Mouse (Mus musculus) limb, embryonic 14.5 days (tissue): Measurements from ENCODE around the gene Sap30. TPM values are rescaled to one million over a fixed set of nuclear protein-coding genes. Genes with fewer than 3 reads are reported as not detected.

Experiments used
- ATAC-seq: fragments of 200-750 bp; cut with Nextera tagmentation; 2 replicates; pipeline ENCODE4 v1.8.0; 2017; ENCODE audit warnings: low read depth, moderate number of reproducible peaks, moderate TSS enrichment; ENCODE audit not compliant: low FRiP score
- DNase-seq: peaks from one replicate; pipeline ENCODE4 v3.0.0-alpha.2; 2015; ENCODE audit warnings: low spot score
- H3K27ac ChIP-seq: fragments of 300-500 bp; sonication (generic); replicated peaks from 2 replicates; pipeline ENCODE4 v1.5.1; 2014; ENCODE audit warnings: low read depth, mild to moderate bottlenecking, low read length, moderate library complexity, mixed read lengths
- H3K27me3 ChIP-seq: fragments of 300-500 bp; sonication (generic); 2 replicates; pipeline ENCODE4 v1.6.1; 2014; ENCODE audit warnings: low read length, mixed read lengths; ENCODE audit not compliant: control insufficient read depth, insufficient read depth
- H3K36me3 ChIP-seq: fragments of 300-500 bp; sonication (generic); 2 replicates; pipeline ENCODE4 v1.6.1; 2014; ENCODE audit warnings: mild to moderate bottlenecking, low read length, moderate library complexity, mixed read lengths; ENCODE audit not compliant: control insufficient read depth, insufficient read depth
- H3K4me1 ChIP-seq: fragments of 300-500 bp; sonication (generic); 2 replicates; pipeline ENCODE4 v1.6.1; 2014; ENCODE audit warnings: antibody characterized with exemption, low read length, mixed read lengths; ENCODE audit not compliant: control insufficient read depth, insufficient read depth
- H3K4me2 ChIP-seq: fragments of 300-500 bp; sonication (generic); replicated peaks from 2 replicates; pipeline ENCODE4 v1.6.1; 2014; ENCODE audit warnings: low read depth, mild to moderate bottlenecking, low read length, moderate library complexity; ENCODE audit not compliant: severe bottlenecking
- H3K4me3 ChIP-seq: fragments of 300-500 bp; sonication (generic); replicated peaks from 2 replicates; pipeline ENCODE4 v1.5.1; 2014; ENCODE audit warnings: low read length
- H3K9ac ChIP-seq: fragments of 300-500 bp; sonication (generic); 2 replicates; pipeline ENCODE4 v1.6.1; 2014; ENCODE audit warnings: mild to moderate bottlenecking, low read depth, low read length, moderate library complexity; ENCODE audit not compliant: severe bottlenecking
- H3K9me3 ChIP-seq: fragments of 300-500 bp; sonication (generic); 2 replicates; pipeline ENCODE4 v1.6.1; 2016; ENCODE audit warnings: low read length; ENCODE audit not compliant: control insufficient read depth
- POLR2A ChIP-seq: fragments of 200-500 bp; IDR thresholded peaks from 2 replicates; pipeline ENCODE4 v1.8.0; 2012; ENCODE audit warnings: inconsistent platforms, mild to moderate bottlenecking, moderate library complexity, borderline replicate concordance; ENCODE audit not compliant: insufficient read depth, insufficient read length; ENCODE audit errors: extremely low read depth
- WGBS: fragments of 180-500 bp; shearing (Covaris S2); extraction: QIAGEN DNeasy Blood & Tissue Kit; methylation state at CpG from one replicate; pipeline ENCODE4 v1.1.7; 2014; 5-methylcytosine and 5-hydroxymethylcytosine counted together
- polyA plus RNA-seq, 2 experiments: library from polyadenylated mRNA; depleted of rRNA in 1 of 2; stranded (reverse) in 1 of 2; unstranded in 1 of 2; fragments of >200 nt; fragmentation: Nextera tagmentation in 1 of 2; extraction: Ambion mirVana in 1 of 2; gene quantifications; 2 replicates each; pipeline versions ENCODE4 v1.2.1 to v1.2.3; 2012 to 2014

Sap30 gene
- polyA plus RNA-seq, 2 experiments: 32.6 to 35.8 TPM

DNA sequence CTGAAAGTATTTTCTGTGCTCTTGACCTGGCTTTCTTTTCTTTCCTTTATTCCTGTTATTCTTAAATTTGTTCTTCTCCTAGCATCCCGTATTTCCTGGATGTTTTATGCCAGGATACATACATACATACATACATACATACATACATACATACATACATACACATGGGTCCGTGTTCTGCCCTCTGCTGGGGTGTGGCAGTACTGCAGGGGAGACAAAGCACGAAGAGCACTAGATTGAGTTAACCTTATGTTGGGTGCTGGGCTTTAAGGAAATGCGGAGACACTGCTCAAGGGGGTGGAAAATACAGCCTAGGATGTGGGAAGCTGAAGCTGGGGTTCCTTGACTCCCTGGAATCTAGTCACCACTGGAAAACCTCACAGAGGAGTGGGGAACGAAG is 16.0 kb upstream of the Sap30 start:
- H3K4me2 ChIP-seq: no peak overlapping the region
- no peaks in the 10 kb centered on the region for H3K27me3 ChIP-seq
- no peak overlapping the region for H3K27ac ChIP-seq
- H3K4me1 ChIP-seq: peaks cover 2% of the 10 kb centered on the region; the same call in 1 of the 2 replicates
- no peak overlapping the region for H3K9ac ChIP-seq
- 50% methylated on average over 5 of the region's 5 CpGs for WGBS
- TF ChIP-seq POLR2A: no peak
- DNase-seq: peak; percentile 42
- no peak overlapping the region for H3K4me3 ChIP-seq
- no peaks in the 10 kb centered on the region for H3K9me3 ChIP-seq
- ATAC-seq: peak; percentile 50; the same call in 1 of the 2 replicates
- no peaks in the 10 kb centered on the region for H3K36me3 ChIP-seq

DNA sequence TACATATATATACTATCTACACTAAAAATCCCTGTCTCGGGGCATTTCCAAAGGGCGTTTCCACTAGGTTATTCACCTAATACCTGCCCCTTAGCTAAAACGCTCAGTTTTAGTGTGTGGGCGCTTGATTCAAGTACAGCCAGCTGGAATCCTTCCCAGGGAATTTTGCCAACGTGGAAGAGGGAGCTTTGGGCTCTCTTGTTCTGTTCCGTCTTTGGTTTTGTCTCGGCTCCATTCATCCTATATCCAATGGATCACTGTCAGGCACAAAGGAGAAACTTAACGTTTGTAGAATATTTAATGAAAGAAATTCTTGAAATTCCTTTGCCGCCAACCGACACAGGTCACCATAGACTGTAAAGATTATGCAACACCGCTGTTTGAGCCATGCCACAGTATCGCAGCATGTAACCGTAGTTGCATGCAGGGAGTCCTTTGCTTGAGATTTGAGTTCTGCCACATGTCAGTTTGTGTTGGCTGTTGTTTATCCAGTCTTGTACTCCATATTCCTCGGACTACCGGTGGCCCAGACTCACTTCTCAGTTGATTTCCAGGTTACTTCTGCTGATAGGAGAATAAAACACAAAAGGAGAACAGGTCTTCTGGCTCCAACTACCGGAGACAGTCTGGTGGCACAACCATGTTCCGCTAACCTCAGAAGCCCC is 11.3 kb upstream of the Sap30 start:
- H3K9me3 ChIP-seq: no peaks in the 10 kb centered on the region
- DNase-seq: peak; percentile 36
- H3K36me3 ChIP-seq: 0 out of 2 replicates have a peak, but pooled peaks cover 3% of the 10 kb centered on the region
- H3K4me1 ChIP-seq: peaks cover 6% of the 10 kb centered on the region; the same call in 1 of the 2 replicates
- H3K4me3 ChIP-seq: no peak overlapping the region
- H3K9ac ChIP-seq: no peak overlapping the region
- ATAC-seq: peak; percentile 23; the same call in 1 of the 2 replicates
- 46% methylated on average over 17 of the region's 17 CpGs for WGBS
- no peaks in the 10 kb centered on the region for H3K27me3 ChIP-seq
- TF ChIP-seq POLR2A: no peak
- H3K4me2 ChIP-seq: peak overlapping the region; percentile 6; the same call in 1 of the 2 replicates
- H3K27ac ChIP-seq: no peak overlapping the region

DNA sequence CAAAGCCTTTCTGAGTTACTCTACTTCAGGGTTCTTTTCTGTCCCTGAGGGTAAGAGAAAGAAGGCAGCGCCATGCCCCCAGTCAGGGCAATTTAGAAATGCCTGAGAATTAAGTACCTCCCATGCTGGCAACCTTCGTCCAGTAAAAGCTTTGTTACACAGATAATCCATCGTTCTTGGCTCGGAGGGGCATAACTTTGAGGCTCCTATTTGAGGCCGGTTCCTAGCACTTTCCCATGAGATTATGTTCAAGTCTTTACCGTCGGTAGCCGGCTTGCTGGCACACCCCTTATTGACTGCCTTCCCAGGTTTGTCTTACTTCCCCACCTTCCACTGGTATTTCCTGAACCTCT is 10.8 kb upstream of the Sap30 start:
- H3K4me1 ChIP-seq: peaks cover 6% of the 10 kb centered on the region; the same call in 1 of the 2 replicates
- DNase-seq (no peak), ATAC-seq (no peak)
- H3K4me2 ChIP-seq: peak overlapping the region; percentile 6; the same call in 1 of the 2 replicates
- no peak overlapping the region for H3K4me3 ChIP-seq
- no peak overlapping the region for H3K27ac ChIP-seq
- 0 out of 2 replicates have a peak, but pooled peaks cover 3% of the 10 kb centered on the region for H3K36me3 ChIP-seq
- TF ChIP-seq POLR2A: no peak
- WGBS: 53% methylated on average over 8 of the region's 8 CpGs
- H3K9ac ChIP-seq: no peak overlapping the region
- H3K9me3 ChIP-seq: no peaks in the 10 kb centered on the region
- no peaks in the 10 kb centered on the region for H3K27me3 ChIP-seq

DNA sequence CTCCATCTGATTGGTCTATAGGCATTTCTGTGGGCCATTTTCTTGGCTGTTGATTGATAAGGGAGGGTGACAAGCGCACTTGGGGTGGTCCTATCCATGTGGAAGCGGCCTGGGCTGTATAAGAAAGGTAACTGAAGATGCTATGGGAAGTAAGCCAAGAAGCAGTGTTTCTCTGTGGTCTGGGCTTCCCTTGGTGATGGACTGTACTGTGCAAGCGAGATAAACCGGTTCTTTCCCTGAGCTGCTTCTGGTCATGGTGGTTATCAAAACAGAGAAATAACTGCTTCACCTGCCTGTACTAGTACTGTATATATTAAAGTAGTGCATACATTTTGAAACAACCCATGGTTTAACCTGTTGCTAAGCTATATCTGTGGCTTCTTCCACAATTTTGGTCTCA is 4.2 kb upstream of the Sap30 start:
- no peak overlapping the region for H3K27ac ChIP-seq
- H3K4me1 ChIP-seq: no peaks in the 10 kb centered on the region
- WGBS: 88% methylated on average over 4 of the region's 4 CpGs
- no peak for TF ChIP-seq POLR2A
- H3K9me3 ChIP-seq: no peaks in the 10 kb centered on the region
- H3K9ac ChIP-seq: no peak overlapping the region
- H3K27me3 ChIP-seq: no peaks in the 10 kb centered on the region
- H3K4me3 ChIP-seq: no peak overlapping the region
- H3K4me2 ChIP-seq: no peak overlapping the region
- H3K36me3 ChIP-seq: 0 out of 2 replicates have a peak, but pooled peaks cover 3% of the 10 kb centered on the region
- DNase-seq: no peak
- no peak for ATAC-seq

DNA sequence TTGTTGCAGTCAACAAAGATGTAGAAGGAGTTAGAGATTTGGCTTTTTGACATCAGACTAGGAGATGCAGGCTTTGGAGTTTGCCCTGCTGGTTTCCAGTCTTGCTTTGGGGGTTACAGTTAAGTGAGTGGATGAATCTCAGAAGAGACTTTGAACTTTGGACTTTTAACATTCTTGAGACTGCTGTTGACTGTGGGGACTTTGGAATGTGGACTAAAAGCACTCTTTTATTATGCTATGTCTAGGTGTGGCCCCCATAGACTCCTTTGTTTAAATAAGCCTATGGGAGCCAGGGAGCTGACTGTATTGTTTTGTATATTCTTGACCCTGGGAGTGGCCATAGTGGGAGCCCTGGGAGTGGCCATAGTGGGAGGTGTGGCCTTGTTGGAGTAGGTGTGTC is 2.2 kb upstream of the Sap30 start:
- Histone ChIP-seq H3K4me1 (peaks cover 6% of the 10 kb centered on the region), H3K27ac (no peak overlapping the region), H3K9ac (no peak overlapping the region), H3K9me3 (no peaks in the 10 kb centered on the region), H3K4me2 (no peak overlapping the region), H3K36me3 (no peaks in the 10 kb centered on the region), H3K27me3 (no peaks in the 10 kb centered on the region), H3K4me3 (no peak overlapping the region)
- no peak for TF ChIP-seq POLR2A
- ATAC-seq (no peak), DNase-seq (no peak)
